Mouse (Mus musculus) c-Kit-positive CD71-positive TER-119-negative erythroid progenitor cells, embryonic 14.5 days (primary cell): Measurements from ENCODE around the gene Hoxa7.

ENCODE experiments used
- DNase-seq: peaks from one replicate; pipeline ENCODE4 v3.0.0-alpha.2; 2013; ENCODE audit warnings: low read depth

The Hoxa7 gene

DNA sequence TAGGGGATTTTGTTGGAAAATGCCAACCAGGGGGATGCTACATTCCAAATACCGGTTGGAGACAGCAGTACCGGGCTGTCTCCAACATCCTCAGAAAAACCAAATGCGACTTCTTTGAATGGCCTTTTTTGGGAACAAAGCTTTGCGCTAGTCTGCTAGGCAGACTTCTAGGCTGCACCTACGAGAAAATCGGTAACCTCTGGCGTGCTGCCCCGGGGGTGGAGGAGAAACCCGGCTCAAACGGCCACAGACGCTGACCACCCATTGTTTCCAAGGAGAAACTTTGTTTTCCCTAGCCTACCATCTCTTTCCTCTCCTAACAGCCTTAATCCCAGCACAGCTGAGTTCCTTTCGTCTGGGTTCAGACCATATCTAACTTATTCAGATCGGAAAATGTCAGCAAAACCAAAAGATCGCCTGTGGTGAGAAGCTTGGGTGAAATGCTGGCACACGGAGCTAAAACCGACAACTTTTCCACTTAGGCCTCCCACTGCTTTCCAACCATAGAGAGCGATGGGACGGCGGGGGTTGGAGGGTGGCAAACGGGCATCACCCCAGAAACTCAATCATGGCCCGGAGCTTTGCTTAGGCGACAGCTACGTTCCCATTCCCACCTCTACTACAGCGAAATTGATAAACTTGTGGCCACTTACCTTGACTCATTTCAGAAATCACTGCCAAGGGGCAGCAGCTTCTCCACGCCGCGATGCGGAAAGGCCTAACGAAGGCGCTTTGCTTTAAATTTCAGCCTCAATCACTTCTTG is 18.2 kb upstream of the Hoxa7 start:
- no peak for DNase-seq

DNA sequence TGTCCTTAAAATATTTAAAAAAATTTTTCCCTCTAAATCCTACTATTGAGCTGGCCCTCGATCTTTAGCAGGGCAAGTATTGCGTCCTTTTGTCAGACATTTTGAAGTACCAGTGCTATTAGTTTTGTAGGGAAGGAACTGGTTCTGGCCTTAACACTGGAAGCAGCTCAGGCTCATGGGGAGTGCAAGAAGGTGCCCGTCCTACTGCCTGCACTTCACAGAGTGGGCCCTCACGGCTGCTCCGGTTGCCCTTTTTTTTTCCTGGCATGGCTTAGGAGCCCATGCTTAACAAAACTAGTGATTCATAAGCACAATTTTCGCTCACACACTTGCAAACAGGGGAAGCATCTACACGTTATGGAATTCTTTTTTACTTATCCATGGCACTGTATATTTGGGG is 17.3 kb upstream of the Hoxa7 start:
- DNase-seq, result no peak

DNA sequence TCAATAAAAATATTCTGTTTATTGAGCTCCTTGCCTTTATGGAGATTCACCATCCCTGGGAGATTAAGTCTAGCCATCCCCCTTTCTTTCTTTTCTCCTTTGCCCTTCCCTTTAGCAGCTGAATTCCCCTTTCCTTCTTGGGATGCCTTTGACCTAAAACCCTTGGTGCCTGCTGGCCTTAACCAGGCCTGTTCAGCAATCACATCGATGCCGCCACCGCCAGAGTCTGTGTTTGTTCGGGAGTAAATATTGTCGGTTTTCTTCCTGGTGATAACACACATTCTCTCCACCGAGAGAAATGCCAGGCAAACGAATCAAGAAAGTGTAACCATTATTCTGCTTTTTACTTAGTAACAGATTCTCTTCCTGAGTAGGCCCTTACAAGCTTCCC is 16.5 kb upstream of the Hoxa7 start:
- DNase-seq, result no peak

DNA sequence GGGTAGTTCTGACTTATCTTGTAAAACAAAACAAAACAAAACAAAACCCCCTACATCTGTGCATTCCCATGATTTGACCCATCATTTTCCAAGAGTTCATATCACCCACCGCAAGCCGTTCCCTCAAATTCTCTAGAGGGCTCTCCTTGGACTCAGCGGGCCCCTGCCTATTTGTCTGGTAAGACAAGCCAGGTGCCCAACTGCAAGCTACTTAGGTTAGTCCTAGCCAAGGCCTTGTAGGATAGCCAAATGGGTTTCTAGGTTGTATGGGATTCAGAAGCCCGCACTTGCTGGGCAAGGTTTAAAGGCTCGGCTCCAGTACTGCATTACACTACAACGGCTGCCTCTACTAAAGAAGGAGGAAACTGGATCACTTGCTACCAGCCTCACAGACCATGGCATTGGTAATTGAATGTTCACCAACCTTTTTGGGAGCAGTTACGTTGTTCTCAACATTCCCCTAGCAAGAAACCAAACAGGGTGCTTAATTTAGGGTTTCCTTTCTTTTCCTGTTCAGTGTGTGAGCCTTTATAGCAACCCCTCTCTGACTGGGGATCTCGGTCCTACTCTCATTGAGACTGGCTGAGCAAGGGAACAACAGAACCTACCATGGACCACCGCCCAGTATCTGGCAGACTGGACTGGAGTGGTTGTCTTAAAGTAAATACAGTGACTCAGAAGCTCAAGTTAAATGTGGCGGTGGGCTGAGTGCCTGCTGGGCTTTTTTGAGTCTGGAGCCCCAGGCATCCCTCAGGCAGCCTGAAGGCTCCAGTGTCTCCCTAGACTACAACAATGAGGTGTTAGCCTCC is 15.9 kb upstream of the Hoxa7 start:
- no peak for DNase-seq

DNA sequence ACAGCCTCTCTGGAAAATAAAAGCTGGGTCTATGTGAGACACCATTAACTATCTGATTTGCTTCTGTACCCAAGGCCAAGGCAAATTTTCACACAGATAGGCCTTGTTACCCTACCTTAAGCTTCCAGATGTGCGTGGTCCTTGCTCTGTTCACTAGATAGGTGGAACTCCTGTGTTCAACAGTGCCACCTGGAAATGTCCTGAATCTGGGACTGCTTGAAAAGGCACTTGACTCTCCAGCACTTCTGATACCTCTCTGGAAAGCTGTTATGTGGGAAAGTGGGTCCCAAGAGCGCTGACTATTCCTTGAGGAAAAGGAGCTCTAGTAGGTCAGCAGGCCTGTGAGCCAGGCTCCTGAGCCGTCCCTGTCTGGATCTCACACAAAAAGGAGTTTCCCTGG is 15.2 kb upstream of the Hoxa7 start:
- DNase-seq, result no peak

DNA sequence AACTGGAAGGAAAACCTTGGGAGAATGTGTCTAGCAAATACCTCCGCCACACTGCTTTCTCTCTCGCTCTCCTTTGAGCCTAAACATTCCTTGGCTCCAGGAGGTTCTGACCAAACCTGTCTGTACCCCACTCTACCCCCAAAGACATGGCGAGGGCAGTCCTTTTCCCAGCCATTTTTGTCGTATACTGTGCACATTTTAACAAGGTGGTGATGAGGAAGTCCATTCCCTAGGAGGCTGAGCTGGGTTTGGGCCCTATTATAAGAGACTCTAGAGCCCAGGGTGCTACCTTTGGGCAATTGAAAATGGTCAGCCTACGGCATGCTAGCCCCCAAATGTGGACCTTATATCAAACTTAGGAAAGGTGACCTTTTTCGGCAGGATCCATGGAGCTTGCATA is 14.2 kb upstream of the Hoxa7 start:
- DNase-seq, result no peak

DNA sequence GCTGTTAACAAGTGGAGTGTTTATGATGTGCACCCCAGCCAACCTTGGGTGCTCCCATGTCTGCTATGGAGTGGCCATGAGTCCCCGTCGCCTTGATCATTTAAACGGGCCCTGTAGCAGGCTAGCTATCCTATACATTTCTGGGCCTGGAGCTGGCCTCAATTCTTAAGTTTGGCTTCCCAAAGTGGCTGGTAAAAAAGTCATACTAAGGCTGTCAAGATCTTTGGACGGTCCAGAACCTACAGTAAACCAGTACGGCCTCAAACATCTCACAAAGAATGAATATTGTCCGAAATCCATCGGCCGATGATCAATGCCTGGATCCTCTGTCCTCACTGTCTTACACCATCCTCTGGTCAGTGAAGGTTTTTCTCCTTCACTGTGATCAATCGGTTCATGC is 13.6 kb upstream of the Hoxa7 start:
- no peak for DNase-seq

DNA sequence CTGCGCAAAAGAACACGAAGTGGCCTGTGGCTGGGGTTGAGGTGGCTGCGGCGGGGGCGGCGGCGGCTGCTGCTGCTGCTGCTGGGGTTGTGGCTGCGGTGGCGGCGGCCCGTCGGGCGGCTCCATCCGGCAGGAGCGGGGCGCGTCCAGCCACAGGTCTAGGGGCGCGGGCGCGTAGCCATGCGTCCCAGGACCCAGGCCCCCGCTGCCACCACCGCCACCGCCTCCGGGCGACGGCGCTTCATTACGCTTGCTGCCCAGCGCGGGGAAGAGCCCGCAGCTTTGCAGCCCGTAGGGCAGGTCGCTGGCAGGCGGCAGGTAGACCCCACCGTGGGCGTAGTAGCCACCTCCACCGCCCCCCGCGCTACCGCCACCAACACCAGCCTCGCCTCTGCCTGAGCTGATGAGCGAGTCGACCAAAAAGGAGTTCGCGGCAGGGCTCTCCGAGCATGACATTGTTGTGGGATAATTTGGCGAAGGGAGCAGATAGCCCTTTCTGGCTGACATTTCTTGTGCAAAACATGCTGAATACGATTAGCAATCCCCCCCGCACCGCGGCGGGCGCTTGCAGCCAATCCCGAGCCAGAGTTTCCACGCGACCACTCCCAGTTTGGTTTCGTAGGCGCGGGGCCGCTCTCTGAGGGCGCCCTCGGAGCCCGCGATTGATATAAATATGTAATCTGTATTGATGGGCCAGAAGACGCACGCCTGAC is 12.9 kb upstream of the Hoxa7 start:
- no peak for DNase-seq

DNA sequence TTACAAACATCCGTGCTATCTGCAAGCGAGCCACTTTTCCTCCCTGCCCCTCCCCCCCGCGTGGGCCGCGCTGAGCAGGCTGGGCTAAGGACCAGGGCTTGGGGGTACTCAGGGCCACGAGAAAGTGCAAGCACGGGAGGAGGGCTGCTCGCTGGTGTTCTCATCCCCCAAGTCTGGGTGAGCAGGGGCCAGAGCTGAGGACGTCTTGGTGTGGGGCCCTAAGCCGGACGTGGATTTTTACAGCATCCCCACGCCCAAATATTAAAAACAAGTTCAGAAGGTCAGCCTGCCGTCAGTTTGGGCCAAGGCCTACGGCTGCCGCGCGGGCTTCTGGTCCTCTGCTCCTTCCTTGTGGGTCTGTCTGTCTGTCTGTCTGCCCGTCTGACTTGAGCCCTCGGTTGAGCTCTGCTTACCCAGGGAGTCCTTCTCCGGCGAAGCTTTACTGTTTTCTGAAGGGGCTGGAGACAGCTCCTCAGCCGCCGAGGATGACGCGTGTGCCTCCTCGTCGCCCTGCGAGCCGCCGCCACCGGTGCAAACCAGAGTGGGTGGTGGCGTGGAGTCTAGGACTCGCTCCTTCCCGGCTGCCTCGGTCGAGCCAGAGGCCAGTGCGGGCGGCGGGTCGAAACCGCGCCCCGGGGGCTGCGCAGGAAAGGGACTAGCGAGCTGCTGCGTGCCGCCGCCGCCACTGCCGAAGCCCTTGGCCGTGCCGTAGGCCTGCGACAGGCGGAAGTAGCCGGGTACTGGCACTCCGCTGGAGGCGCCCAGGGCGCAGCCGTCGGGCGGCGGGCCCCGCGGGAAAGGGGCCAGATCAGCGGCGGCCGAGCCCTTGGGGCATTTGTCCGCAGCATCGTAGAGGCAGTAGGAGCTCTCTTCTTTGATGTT is 12.1 kb upstream of the Hoxa7 start:
- DNase-seq, result no peak

DNA sequence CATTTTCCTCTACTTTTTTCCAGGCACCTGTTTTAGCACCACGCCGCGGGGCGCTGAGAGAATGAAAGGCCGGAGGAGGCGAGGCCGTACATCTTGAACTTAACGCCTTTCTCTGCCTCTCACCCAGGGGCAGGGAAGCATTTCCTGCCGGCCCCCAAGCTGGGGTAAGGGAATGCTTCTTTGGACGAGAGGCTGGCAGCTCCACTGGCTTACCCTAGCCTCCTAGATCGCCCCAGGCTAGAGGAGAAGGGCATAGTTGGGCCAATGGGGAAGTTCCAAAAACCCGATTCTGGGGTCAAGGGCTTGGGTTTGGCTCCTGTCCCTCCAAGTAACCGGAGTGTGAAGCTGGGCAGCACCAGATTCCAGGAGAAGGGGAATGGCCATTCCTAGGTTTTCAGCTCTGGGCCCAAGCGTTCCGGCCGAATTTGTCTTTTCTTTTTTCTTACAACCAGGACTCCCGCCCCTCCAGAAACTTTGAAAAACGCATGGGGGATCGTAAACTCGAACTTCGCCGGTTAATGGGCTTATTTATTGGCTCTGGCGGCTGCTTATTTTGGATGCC is 11.4 kb upstream of the Hoxa7 start:
- DNase-seq, result no peak

DNA sequence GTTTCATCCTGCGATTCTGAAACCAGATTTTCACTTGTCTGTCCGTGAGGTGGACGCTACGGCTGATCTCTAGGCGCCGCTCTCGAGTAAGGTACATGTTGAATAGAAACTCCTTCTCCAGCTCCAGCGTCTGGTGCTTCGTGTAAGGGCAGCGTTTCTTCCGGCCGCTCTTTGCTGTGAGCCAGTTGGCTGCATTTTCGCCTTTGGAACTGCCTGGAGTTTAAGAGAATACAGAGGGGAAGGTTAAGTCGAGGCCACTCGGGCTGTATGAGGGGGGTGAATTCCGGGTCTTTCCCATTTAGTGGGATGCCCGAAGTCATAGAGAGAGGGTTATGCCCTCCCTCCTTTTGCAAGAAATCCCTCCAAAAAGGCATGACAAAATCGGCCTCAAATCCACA is 10.9 kb upstream of the Hoxa7 start:
- no peak for DNase-seq

DNA sequence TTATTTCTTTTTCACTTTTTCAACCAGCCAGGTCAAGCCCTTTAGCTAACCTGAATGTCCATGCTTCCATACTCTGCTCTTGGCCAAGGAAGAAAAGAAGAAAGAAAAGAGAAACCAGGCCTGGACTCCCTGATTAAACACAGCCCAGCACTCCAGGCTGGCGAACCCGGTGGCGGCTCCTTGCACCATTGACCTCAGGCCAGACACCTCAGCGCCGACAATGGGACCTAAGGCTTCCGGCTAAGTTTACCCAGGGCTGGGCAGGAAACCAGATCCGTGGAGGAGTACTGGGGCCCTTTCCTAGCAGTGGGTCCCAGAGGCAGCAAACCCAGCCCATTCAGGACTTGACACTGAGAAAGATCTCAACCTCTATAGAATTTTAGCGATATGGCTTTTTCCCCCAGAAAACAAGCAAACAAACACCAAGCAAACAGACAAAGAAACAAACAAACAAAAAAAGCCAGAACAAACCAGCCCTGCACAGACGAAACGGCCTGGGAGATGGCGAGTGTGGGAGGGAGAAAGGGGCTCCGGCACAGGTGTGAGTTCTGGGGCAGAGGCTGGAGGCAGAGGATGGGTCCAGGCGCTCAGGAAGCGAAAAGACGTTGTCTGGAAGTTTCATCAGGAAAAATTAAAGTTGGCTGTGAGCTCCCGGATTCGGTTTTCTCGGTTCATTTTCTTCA is 10.4 kb upstream of the Hoxa7 start:
- no peak for DNase-seq

DNA sequence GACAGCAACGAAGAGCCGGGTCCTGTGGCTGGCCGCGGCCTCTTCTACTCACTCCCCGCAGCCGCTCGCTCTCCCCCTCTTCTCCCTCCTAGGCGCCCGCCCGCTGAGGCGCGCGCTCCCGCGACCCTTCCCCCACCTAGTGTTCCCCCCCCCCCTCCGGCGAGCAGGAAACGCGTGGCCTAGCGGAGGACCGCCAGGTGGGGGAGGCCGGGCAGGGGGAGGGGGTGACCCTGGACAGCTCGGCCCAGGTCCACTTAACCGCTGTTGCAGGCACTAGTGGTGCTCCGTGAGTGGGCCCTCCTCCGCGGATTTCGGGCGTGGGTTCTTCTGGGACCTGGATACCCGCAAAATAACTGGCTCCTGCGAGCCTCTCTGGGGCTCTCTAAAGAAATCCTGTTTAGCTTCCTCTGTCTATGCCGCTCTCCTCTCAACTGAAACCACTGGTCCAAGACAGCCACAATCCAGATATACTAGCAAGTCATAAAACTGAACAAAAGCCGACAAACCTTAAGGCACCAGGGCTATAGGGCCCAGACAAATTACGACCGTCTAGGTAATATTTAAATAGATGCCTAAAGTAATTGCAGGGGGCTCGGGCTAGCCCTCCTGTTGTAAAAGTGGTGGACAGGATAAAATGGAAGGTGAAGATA is 9.0 kb upstream of the Hoxa7 start, which contains the start of gene Hoxa9:
Hoxa9 (minus strand) TSS at position 574 of the 650 bp plus-strand sequence.
- DNase-seq, result no peak

DNA sequence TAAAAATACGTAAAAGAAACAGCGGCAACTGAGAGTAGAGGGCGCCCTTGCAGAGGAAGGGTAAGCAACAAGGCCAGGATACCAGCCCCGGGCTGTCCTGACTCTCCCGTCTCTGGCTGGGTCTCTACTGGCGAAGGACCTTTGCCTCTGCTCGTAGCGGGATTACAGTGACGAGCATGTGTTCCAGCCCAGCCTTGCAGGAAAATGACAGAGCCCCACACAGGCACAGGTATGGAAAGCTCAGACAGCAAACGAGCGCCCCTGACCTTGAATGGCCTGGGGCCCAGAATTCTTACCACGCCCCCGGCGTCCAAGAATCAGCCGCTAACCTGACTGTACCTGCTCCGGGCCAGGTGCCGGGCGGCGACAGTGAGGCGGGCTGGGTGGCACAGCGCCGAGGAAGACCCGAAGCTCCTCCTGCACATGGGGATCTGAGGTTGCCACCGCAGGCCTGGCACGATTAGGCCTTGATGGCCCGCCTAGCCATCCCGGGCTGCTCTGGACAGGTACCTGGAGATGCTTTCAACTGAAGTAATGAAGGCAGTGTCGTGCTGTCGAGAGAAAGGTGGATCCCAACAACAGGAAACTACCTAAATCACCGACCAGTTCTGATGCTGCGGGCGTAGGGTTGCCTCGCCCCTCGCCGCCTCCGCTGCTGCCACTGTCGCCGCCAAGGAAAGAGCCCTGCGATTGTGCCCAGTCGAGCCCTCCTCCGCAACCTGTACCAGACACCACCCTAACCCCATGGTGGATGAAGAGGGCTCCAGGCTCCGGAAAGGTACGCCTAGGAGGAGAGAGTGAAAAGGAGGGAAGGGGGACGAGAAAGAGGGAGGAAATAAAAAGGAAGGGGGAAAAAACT is 8.1 kb upstream of the Hoxa7 start:
- no peak for DNase-seq

DNA sequence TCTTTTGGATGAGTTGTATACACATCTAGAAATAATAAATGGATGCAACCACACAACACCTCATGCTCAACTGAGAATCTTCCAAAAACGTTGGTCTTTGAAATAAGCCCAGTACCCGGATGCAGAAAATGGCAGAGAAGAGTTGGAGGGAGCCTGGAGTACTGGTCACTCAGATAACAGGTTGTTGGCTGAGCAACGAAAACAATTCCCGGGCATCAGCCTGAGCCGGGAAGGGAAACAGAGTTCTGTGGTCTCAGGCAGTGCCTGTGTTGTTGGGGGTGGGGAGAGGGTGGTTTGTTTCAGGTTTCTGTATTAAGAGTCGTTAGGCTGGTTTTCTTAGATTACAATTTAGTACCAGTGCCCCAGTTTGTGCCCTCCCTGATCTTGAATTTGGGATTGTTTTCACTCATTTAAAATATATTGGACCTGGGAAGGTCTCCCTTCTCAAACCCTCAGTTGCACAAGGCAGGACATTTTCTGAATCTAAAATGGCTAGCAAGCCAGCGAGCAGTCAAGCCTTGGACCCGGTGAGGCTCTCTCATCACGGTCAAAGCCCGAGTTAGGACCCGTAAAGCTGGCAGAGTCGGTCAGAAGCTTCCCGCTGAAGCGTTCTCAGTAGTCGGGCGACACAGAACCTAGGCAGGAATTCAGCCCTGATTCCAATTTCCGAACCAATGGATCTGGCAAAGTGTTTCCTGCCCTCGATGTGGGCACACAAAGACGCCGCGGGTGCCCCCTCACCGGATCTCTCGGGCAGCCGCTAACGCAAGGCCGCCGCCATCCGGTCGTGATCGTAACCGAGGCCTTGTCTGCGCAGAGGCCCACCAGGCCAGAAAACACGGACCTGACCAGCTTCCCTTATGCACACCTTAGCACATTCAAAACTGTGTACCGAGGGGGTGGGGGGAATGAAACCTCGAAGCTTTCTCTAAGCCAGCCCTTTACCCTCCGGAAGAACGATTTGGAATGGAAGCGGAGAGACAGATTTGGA is 7.1 kb upstream of the Hoxa7 start:
- no peak for DNase-seq

DNA sequence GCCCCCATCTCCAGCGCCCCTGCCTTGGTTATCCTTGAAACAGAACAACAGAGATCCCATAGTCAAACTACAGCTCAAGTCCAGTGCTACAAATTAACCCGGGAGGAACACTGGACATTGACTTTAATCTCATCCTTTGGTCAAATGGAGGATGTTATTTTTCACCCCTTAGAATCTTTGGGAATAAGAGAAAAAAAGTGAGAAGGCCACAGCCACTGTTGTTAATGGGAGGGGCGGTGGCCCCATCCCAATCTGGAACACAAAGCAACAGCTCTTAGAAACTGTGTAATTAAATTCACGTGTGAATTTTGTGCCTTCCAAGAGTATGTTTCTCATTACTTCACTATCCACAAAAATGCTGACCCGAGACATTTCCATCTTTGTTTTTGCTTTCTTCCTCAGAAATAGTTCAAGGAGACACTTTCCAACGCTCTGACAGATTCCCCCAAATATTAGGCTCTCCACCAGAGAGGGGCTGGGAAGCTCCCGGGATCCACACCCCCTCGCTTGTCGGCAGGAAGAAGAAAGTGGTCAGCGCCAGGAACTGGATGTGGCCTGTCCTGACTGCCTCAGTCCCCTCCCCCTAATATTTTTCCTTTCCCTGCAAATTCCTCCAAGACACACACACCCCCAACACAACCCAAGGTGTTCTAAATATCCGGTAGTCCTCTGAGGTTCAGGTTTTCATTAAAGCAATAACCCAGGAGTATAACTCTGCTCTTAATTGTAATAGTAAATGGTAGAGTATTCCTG is 6.0 kb upstream of the Hoxa7 start:
- no peak for DNase-seq

DNA sequence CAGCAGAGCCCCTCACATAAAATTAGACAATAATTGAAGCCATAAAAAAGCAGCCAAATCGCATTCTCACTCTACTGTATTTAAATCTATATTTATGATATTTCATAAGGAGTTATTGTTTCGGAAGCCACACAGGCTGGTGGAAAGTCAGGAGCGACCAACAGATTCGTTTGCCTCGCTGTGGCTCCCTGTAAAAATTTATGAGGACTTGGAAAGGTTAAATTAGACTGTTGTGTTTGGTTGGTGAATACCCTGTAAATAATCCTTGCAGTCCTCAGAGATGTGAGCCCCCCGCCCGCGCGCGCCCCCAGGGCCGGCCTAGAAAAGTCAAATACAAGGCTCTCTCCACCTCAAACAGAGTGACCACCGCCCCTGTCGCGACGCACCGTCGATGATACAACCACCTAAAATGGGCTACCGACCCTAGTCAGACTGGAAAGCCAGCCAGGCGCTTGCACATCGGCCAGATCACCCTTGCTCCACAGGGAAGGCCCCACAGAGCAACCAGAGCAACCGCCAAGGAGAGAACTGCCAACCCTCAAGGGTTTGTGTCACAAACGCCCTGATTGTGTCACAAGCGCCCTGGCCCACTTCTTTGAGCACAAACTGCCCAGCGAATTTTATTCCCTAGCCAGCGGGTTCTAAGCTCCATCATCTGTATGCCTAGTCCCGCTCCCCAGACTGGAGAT is 5.1 kb upstream of the Hoxa7 start:
- no peak for DNase-seq
